Mouse (Mus musculus): ENCODE measurements around the gene Nr1d1.

- TF ChIP-seq CTCF (IDR thresholded peaks at IDR 0.05) (no peak), POLR2A (IDR thresholded peaks at IDR 0.05; ENCODE audit: insufficient read depth, low read depth, low read length) (no peak)
Observed at GRCm38 (mm10) chr11:98744456-98745019, 30.6 kb downstream of the Nr1d1 start.

All from heart, adult 2 months (tissue).